ENCODE assay signal across 22 mouse cellular contexts in genomic region chr13:11490766-11491165, GRCm38 (mm10).
"Had no signal": no experiment of that assay in that cellular context is flagged by ENCODE, and none has a peak within 500 bp of the region (broad histone marks: within the 10 kb centered on the region; RNA-seq: fewer than 3 reads in every experiment).

No protein-coding gene starts in this region.

- H3K4me1 ChIP-seq: heart, embryonic 13.5 days; heart, embryonic 15.5 days; hindbrain, embryonic 10.5 days; hindbrain, embryonic 12.5 days; intestine, embryonic 15.5 days; limb, embryonic 10.5 days; limb, embryonic 12.5 days; liver, embryonic 13.5 days had no signal

- H3K4me3 ChIP-seq: heart, embryonic 13.5 days; heart, embryonic 15.5 days; hindbrain, embryonic 10.5 days; hindbrain, embryonic 12.5 days; intestine, embryonic 15.5 days; layer of hippocampus, adult 2 months; left cerebral cortex, adult 2 months; limb, embryonic 10.5 days; limb, embryonic 12.5 days; liver, embryonic 13.5 days had no signal

- DNase-seq: gastrocnemius, postnatal 14 days; gastrocnemius, postnatal 36 days; heart, adult 18-20 months; heart, postnatal 14 days; heart, postnatal 36 days; kidney, adult 18-20 months; kidney, adult 8-10 months; kidney, postnatal 10 days; kidney, postnatal 25 days; kidney, postnatal 4 days; liver; liver, embryonic 13.5 days had no signal

- H3K27ac ChIP-seq: heart, embryonic 13.5 days; heart, embryonic 15.5 days; hindbrain, embryonic 10.5 days; hindbrain, embryonic 12.5 days; hindbrain, embryonic 14.5 days; intestine, embryonic 15.5 days; layer of hippocampus, adult 2 months; left cerebral cortex, adult 2 months; limb, embryonic 10.5 days; limb, embryonic 12.5 days; liver, embryonic 13.5 days had no signal
